Mouse (Mus musculus): Measurements from ENCODE around the gene Smok3a. TPM values are rescaled to one million over a fixed set of nuclear protein-coding genes. Genes with fewer than 3 reads are reported as not detected.

The Smok3a gene
- total RNA-seq, 2 experiments from 2014 or later, result not detected

DNA sequence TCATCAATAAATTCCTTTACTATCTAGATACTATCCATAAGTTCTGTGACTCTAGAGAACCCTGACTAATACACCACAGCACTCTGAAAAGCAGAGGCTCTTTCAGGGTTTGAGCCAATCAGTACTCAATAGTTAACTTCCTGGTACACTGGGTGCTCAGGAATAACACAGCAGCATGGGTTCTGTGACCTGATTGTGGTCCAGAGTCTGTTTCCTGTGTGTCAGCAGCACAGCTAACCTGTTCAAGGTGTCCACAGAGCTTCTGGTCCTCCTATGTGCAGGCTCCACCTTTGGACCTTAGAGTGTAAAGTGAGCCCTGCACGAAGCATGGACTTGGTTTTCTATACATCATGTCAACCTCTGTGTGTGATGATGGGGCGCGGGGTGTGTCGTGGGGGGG is 52.7 kb downstream of the Smok3a start:
- no peak overlapping the region for H3K27ac ChIP-seq
- no peak for TF ChIP-seq CTCF (IDR thresholded peaks at IDR 0.05)
- H3K4me3 ChIP-seq, result no peak overlapping the region
- intact Hi-C loops (cut with DNase I), result no loop called here
- no peak for DNase-seq

DNA sequence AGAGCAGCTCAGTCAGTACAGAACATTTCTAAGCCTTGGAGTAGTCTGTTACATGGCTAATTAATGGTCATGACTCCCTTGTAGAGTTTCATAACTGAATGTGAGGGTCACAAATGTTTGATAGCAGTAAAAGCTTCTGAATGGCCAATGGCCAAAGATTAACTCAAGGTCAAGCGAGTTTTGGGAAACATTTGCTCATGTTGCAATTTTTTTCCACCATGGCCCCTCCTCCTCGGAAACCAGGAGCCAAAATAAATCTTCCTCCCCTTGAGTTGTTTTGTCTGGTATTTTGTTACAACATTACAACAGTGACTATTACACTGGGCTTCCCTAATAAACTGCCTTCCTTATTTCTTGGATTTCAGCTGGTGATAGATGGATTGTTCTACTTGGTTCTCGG is 54.6 kb downstream of the Smok3a start:
- no peak for TF ChIP-seq CTCF (IDR thresholded peaks at IDR 0.05)
- no peak overlapping the region for H3K27ac ChIP-seq
- no peak overlapping the region for H3K4me3 ChIP-seq
- intact Hi-C loops (cut with DNase I), result no loop called here
- DNase-seq, result no peak

DNA sequence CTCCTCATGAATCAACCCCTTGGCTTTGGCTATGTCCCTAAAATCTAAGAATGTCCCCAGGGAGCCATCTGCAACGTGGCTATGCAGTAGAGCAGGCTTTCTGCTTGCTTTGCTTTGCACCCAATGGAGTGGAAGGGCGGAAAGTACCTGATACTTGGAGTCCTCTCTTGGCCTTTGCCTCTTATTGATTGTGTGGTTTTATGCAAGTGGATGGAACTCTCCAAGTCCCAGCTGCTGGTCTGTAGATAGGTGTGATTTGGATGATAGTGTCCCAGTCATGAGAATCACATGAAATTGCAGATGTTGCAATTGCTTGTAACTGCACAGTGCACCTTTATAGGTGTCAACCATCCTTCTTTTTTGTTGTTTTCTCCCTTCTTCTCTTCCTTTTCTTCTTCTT is 55.1 kb downstream of the Smok3a start:
- no peak for DNase-seq
- Histone ChIP-seq H3K4me3 (no peak overlapping the region), H3K27ac (no peak overlapping the region)
- intact Hi-C loops (cut with DNase I), result no loop called here
- no peak for TF ChIP-seq CTCF (IDR thresholded peaks at IDR 0.05)

DNA sequence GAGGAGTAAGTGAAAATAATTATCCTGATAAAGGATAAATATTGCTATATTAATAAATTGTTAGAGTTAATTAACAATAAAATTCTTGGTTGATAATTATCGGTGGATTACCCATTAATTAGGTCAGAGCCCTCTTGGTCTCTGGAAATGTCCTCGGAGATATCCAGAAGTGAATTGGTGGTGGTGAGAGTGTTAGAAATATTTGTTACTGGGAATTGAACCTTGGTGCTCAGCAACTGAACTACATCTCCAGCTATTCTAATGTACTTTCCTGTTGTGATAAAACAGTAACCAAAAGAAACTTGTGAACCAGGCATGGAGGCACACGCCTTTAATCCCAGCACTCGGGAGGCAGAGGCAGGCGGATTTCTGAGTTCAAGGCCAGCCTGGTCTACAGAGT is 59.4 kb downstream of the Smok3a start:
- Histone ChIP-seq H3K4me3 (no peak overlapping the region), H3K27ac (no peak overlapping the region)
- no peak for DNase-seq
- no peak for TF ChIP-seq CTCF (IDR thresholded peaks at IDR 0.05)
- intact Hi-C loops (cut with DNase I), result no loop called here

DNA sequence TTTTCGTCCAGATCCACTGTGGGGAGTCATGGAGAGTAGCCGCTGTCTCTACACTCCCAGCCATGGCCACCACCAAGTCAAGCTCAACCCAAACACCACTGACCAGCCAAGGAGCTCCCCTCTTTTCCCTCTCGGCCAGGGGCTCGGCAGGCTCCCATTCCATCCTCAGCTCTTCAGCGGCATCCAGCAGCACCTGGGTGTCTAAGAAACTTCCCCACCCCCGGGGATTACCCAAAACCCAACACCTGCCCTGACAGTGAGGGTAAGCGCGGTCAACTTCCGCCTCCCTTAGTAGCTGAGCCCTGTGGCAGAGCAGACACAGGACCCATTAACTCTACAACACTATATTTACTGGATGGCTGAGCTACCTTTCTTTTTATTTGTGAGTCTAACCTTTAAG is 60.4 kb downstream of the Smok3a start:
- Histone ChIP-seq H3K27ac (no peak overlapping the region), H3K4me3 (no peak overlapping the region)
- intact Hi-C loops (cut with DNase I), result no loop called here
- DNase-seq, result no peak
- no peak for TF ChIP-seq CTCF (IDR thresholded peaks at IDR 0.05)

DNA sequence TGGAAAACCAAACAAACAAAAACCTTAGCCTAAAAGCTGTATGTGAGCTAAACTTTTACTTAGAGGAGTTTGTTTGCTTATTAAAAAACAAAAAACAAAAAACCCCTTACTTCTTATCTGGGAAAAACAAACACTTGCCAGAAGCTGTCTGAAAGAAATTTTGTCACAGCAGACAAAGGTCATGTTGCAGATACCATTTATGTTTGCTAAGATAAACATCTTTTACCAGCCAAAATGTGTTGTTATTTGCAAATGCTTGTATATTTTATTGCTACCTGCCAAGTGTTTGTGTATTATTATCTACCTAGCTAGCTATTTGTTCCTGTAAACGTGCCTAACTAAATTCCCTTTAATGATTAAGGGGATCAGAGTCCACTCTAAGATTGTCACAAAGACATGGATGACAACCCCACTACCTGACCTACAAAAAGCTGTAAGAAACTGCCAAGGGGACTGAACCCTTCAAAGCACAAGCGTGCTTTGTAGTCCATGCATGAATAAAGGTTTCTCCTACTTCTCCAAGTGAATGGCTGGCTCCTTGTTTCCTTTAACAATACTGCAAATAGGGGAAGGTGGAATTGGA is 62.3 kb downstream of the Smok3a start:
- DNase-seq, result no peak
- intact Hi-C loops (cut with DNase I), result no loop called here
- H3K27ac ChIP-seq, result no peak overlapping the region
- no peak overlapping the region for H3K4me3 ChIP-seq
- no peak for TF ChIP-seq CTCF (IDR thresholded peaks at IDR 0.05)

DNA sequence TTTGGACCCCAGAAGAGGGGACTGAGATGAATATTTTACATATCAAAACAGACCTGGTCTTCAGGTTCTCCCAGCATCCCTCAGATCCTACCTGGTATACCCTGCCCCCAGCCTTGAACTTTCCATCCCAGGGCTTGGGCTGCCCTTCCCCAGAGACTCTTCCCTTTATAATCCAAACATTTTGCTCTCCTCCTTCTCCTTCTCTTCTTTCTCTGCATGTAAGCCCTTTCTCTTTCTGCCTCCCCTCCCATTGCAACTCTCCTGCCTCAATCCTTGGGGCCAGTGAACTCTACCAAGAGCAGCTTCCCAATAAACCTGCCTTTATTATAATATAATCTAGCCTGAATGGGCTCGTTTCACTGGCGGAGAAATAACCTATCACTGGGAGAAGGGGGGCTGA is 62.9 kb downstream of the Smok3a start:
- Histone ChIP-seq H3K4me3 (no peak overlapping the region), H3K27ac (no peak overlapping the region)
- no peak for DNase-seq
- no peak for TF ChIP-seq CTCF (IDR thresholded peaks at IDR 0.05)
- intact Hi-C loops (cut with DNase I), result loop anchor here (2.0 kb wide), 1 partner anchor 33 kb away; the partner anchor contains the start of gene Zscan21

Other genes starting within 250 kb of the Smok3a start
- gene Ppp1r35, start 242.4 kb upstream of the Smok3a start, total RNA-seq (2021), result 1 to 10 TPM; 5.4 to 6.9 TPM
- 10 to 100 TPM; 22.4 to 26.2 TPM for gene Mepce, start 233.6 kb upstream of the Smok3a start, total RNA-seq (2021)
- gene Zcwpw1, start 233.5 kb upstream of the Smok3a start, total RNA-seq (2021), result under 1 TPM; 0.20 to 0.39 TPM
- under 1 TPM in 1 of 2 experiments, not detected in 1; 0.20 TPM for gene Pilra, start 185.0 kb upstream of the Smok3a start, total RNA-seq (2021)
- under 1 TPM in 1 of 2 experiments, not detected in 1; 0.42 TPM for gene Pilrb1, start 163.2 kb upstream of the Smok3a start, total RNA-seq (2021)
- under 1 TPM in 1 of 2 experiments, not detected in 1; 0.33 TPM for gene Pilrb2, start 149.4 kb upstream of the Smok3a start, total RNA-seq (2021)
- not detected for gene Cyp3a13, start 99.6 kb upstream of the Smok3a start, total RNA-seq (2021)
- gene Gjc3, start 58.2 kb upstream of the Smok3a start, total RNA-seq (2021), result under 1 TPM; 0.31 to 0.51 TPM
- gene Azgp1, start 39.7 kb upstream of the Smok3a start, total RNA-seq (2021), result not detected
- not detected for gene Smok3b, start 168 bp downstream of the Smok3a start, total RNA-seq (2021)
- gene Smok3c, start 31.9 kb downstream of the Smok3a start, total RNA-seq (2021), result not detected
- 10 to 100 TPM; 10.7 to 10.8 TPM for gene Zkscan1, start 63.8 kb downstream of the Smok3a start, total RNA-seq (2021)
- gene Zscan21, start 95.6 kb downstream of the Smok3a start, total RNA-seq (2021), result 10 to 100 TPM; 12.7 to 17.0 TPM
- gene Zfp113, start 134.5 kb downstream of the Smok3a start, total RNA-seq (2021), result 1 to 10 TPM; 3.7 to 6.9 TPM
- gene Cops6, start 139.8 kb downstream of the Smok3a start, total RNA-seq (2021), result 100 to 1,000 TPM in 1 of 2 experiments, 10 to 100 TPM in 1; 97.7 to 111 TPM
- 10 to 100 TPM in 1 of 2 experiments, 1 to 10 TPM in 1; 8.4 to 10.3 TPM for gene Ap4m1, start 150.7 kb downstream of the Smok3a start, total RNA-seq (2021)
- 1 to 10 TPM; 8.6 to 9.0 TPM for gene Mcm7, start 151.2 kb downstream of the Smok3a start, total RNA-seq (2021)
- 10 to 100 TPM; 30.5 to 33.1 TPM for gene Taf6, start 166.2 kb downstream of the Smok3a start, total RNA-seq (2021)
- gene Cnpy4, start 166.2 kb downstream of the Smok3a start, total RNA-seq (2021), result 1 to 10 TPM; 2.3 to 4.2 TPM
- 1 to 10 TPM; 1.3 to 1.4 TPM for gene Mblac1, start 173.1 kb downstream of the Smok3a start, total RNA-seq (2021)
- gene Nxpe5, start 204.6 kb downstream of the Smok3a start, total RNA-seq (2021), result under 1 TPM; 0.26 to 0.28 TPM
- 10 to 100 TPM; 51.7 to 53.8 TPM for gene Lamtor4, start 234.2 kb downstream of the Smok3a start, total RNA-seq (2021)
- gene BC037034, start 242.8 kb downstream of the Smok3a start, total RNA-seq (2021), result 1 to 10 TPM; 2.3 to 2.6 TPM